25 mouse cellular contexts compared by ENCODE assay signal in genomic region chr5:142130004-142130403, GRCm38 (mm10).
DNase-seq lines count a peak whose midpoint lies in the region; ATAC-seq and TF ChIP-seq lines count a peak whose summit lies in the region.
"Had no signal": no experiment of that assay in that cellular context is flagged by ENCODE, and none has a peak within 500 bp of the region (broad histone marks: within the 10 kb centered on the region; RNA-seq: fewer than 3 reads in every experiment).

No protein-coding gene starts in this region.

- H3K9ac ChIP-seq in hindbrain, embryonic 11.5 days (ENCODE audit: low read depth, low read length): no peak overlapping the region
- H3K9ac ChIP-seq in hindbrain, embryonic 16.5 days (ENCODE audit: low read depth, low read length): no peak overlapping the region
- no peak overlapping the region for H3K9ac ChIP-seq in ES-E14 (ENCODE audit: insufficient read depth, low read depth, low read length, poor library complexity, severe bottlenecking)
- no peak overlapping the region for H3K9ac ChIP-seq in midbrain, embryonic 13.5 days (replicated peaks)
- H3K9ac ChIP-seq: embryonic facial prominence, embryonic 15.5 days; forebrain, embryonic 15.5 days; liver, embryonic 15.5 days; neural tube, embryonic 15.5 days; stomach, embryonic 15.5 days had no signal

- no peak for ATAC-seq in hindbrain, embryonic 11.5 days (ENCODE audit: low FRiP score)
- no peak for ATAC-seq in hindbrain, embryonic 16.5 days
- peak; percentile 34; the same call in 1 of the 2 replicates for ATAC-seq in midbrain, embryonic 13.5 days
- ATAC-seq: forebrain, embryonic 15.5 days had no signal

- no peak overlapping the region for H3K4me3 ChIP-seq in hindbrain, embryonic 11.5 days (ENCODE audit: low read depth, low read length)
- H3K4me3 ChIP-seq in hindbrain, embryonic 16.5 days (ENCODE audit: low read length): no peak overlapping the region
- H3K4me3 ChIP-seq in ES-E14 (ENCODE audit: insufficient read depth in 1 of 2, low read depth in 1 of 2, low read length in 2 of 2, poor library complexity in 1 of 2, severe bottlenecking in 1 of 2): no peak overlapping the region
- no peak overlapping the region for H3K4me3 ChIP-seq in midbrain, embryonic 13.5 days (replicated peaks)
- no peak overlapping the region for H3K4me3 ChIP-seq in embryonic facial prominence, embryonic 10.5 days
- H3K4me3 ChIP-seq: embryonic facial prominence, embryonic 15.5 days; forebrain, embryonic 15.5 days; left cerebral cortex, adult 2 months; liver, embryonic 15.5 days; neural tube, embryonic 15.5 days; stomach, embryonic 15.5 days had no signal

- in situ Hi-C loops in ES-E14 (cut with MboI; ENCODE audit: low sequenced_read_pairs in 2 of 2, unreplicated experiment in 2 of 2): no loop called here

- no peaks in the 10 kb centered on the region for H3K36me3 ChIP-seq in hindbrain, embryonic 11.5 days (ENCODE audit: control insufficient read depth, insufficient read depth, low read length)
- no peaks in the 10 kb centered on the region for H3K36me3 ChIP-seq in hindbrain, embryonic 16.5 days (ENCODE audit: control insufficient read depth, insufficient read depth, low read length)
- H3K36me3 ChIP-seq in ES-E14 (ENCODE audit: control insufficient read depth, insufficient read depth, low read length, poor library complexity, severe bottlenecking): no peaks in the 10 kb centered on the region; the same call in 1 of the 2 replicates
- H3K36me3 ChIP-seq in midbrain, embryonic 13.5 days: no peaks in the 10 kb centered on the region
- no peaks in the 10 kb centered on the region for H3K36me3 ChIP-seq in embryonic facial prominence, embryonic 10.5 days (replicated peaks)
- H3K36me3 ChIP-seq: forebrain, embryonic 15.5 days; liver, embryonic 15.5 days; neural tube, embryonic 15.5 days; stomach, embryonic 15.5 days had no signal

- whole genome bisulfite sequencing in hindbrain, embryonic 11.5 days: 9% methylated on average over 2 of the region's 2 CpGs
- WGBS in hindbrain, embryonic 16.5 days: 9% methylated on average over 2 of the region's 2 CpGs
- WGBS in midbrain, embryonic 13.5 days: 2% methylated on average over 2 of the region's 2 CpGs
- WGBS in embryonic facial prominence, embryonic 10.5 days: 8% methylated on average over 2 of the region's 2 CpGs

- no peak overlapping the region for H3K4me2 ChIP-seq in hindbrain, embryonic 11.5 days (replicated peaks; ENCODE audit: low read depth, low read length)
- H3K4me2 ChIP-seq in hindbrain, embryonic 16.5 days (ENCODE audit: low read length): no peak overlapping the region
- no peak overlapping the region for H3K4me2 ChIP-seq in midbrain, embryonic 13.5 days (replicated peaks)
- H3K4me2 ChIP-seq: embryonic facial prominence, embryonic 15.5 days; forebrain, embryonic 15.5 days; heart, embryonic 11.5 days; liver, embryonic 15.5 days; neural tube, embryonic 15.5 days; stomach, embryonic 15.5 days had no signal

- no peaks in the 10 kb centered on the region for H3K27me3 ChIP-seq in hindbrain, embryonic 11.5 days (ENCODE audit: control insufficient read depth, insufficient read depth, low read length)
- H3K27me3 ChIP-seq in hindbrain, embryonic 16.5 days (replicated peaks; ENCODE audit: control insufficient read depth, insufficient read depth, low read length): no peaks in the 10 kb centered on the region
- 0 out of 2 replicates have a peak, but pooled peaks cover 4% of the 10 kb centered on the region for H3K27me3 ChIP-seq in midbrain, embryonic 13.5 days
- no peaks in the 10 kb centered on the region for H3K27me3 ChIP-seq in embryonic facial prominence, embryonic 10.5 days (replicated peaks; ENCODE audit: low read depth, poor library complexity, severe bottlenecking)
- H3K27me3 ChIP-seq: embryonic facial prominence, embryonic 15.5 days; forebrain, embryonic 15.5 days; liver, embryonic 15.5 days; neural tube, embryonic 15.5 days; stomach, embryonic 15.5 days had no signal

- H3K27ac ChIP-seq in hindbrain, embryonic 11.5 days (ENCODE audit: low read depth, low read length): no peak overlapping the region
- H3K27ac ChIP-seq in hindbrain, embryonic 16.5 days (ENCODE audit: low read depth, low read length): no peak overlapping the region
- peak overlapping the region; percentile 79 for H3K27ac ChIP-seq in ES-E14 (ENCODE audit: insufficient read depth, low read depth, low read length, poor library complexity, severe bottlenecking)
- H3K27ac ChIP-seq in midbrain, embryonic 13.5 days: no peak overlapping the region
- no peak overlapping the region for H3K27ac ChIP-seq in embryonic facial prominence, embryonic 10.5 days (replicated peaks)
- H3K27ac ChIP-seq: embryonic facial prominence, embryonic 15.5 days; forebrain, embryonic 15.5 days; kidney, postnatal 0 days; left cerebral cortex, adult 2 months; liver, embryonic 15.5 days; neural tube, embryonic 15.5 days; stomach, embryonic 15.5 days had no signal

- no peaks in the 10 kb centered on the region for H3K4me1 ChIP-seq in hindbrain, embryonic 11.5 days (replicated peaks; ENCODE audit: control insufficient read depth, insufficient read depth, low read length)
- H3K4me1 ChIP-seq in hindbrain, embryonic 16.5 days (ENCODE audit: control insufficient read depth, insufficient read depth, low read depth, low read length): 0 out of 2 replicates have a peak, but pooled peaks cover under 1% of the 10 kb centered on the region
- H3K4me1 ChIP-seq in ES-E14 (ENCODE audit: control insufficient read depth in 2 of 2, insufficient read depth in 2 of 2, low read length in 2 of 2, poor library complexity in 1 of 2): peaks cover 0 to 28% of the 10 kb centered on the region in 2 experiments; a peak in 2 of 4 replicates
- peaks cover 9% of the 10 kb centered on the region for H3K4me1 ChIP-seq in midbrain, embryonic 13.5 days (replicated peaks)
- peaks cover 38% of the 10 kb centered on the region for H3K4me1 ChIP-seq in embryonic facial prominence, embryonic 10.5 days
- H3K4me1 ChIP-seq: embryonic facial prominence, embryonic 15.5 days; forebrain, embryonic 15.5 days; liver, embryonic 15.5 days; stomach, embryonic 15.5 days had no signal

- DNase-seq in hindbrain, embryonic 11.5 days (ENCODE audit: low spot score): peak; percentile 12
- DNase-seq in CD4-positive helper T cell, adult 2 months (ENCODE audit: low read depth, low spot score): peak; percentile 22
- peak; percentile 79 for DNase-seq in ES-E14 (ENCODE audit: low read depth, low spot score)
- no peak for DNase-seq in layer of hippocampus, postnatal 36 days
- no peak for DNase-seq in embryonic facial prominence, embryonic 10.5 days (ENCODE audit: low spot score)
- DNase-seq: adrenal gland, adult 2 months; cerebellum, adult 11-12 months; cerebellum, postnatal 25 days; gastrocnemius, postnatal 14 days; heart, adult 11 months; kidney, adult 2 months; layer of hippocampus, adult 9-11 months; left cerebral cortex, postnatal 4 days; liver; lung, postnatal 4 days had no signal

- H3K9me3 ChIP-seq in hindbrain, embryonic 11.5 days (ENCODE audit: control insufficient read depth, low read length): no peaks in the 10 kb centered on the region
- no peaks in the 10 kb centered on the region for H3K9me3 ChIP-seq in hindbrain, embryonic 16.5 days (ENCODE audit: control insufficient read depth, low read length)
- no peaks in the 10 kb centered on the region for H3K9me3 ChIP-seq in ES-E14 (ENCODE audit: control insufficient read depth, insufficient read depth, low read depth, low read length)
- H3K9me3 ChIP-seq in midbrain, embryonic 13.5 days: no peaks in the 10 kb centered on the region
- H3K9me3 ChIP-seq in embryonic facial prominence, embryonic 10.5 days: no peaks in the 10 kb centered on the region
- H3K9me3 ChIP-seq: embryonic facial prominence, embryonic 15.5 days; forebrain, embryonic 15.5 days; liver, embryonic 15.5 days; neural tube, embryonic 15.5 days; stomach, embryonic 15.5 days had no signal

TF ChIP-seq in ES-E14, 5 proteins besides CTCF, POLR2A, EP300 and RAD21:
- TF ChIP-seq CHD2 (IDR thresholded peaks at IDR 0.05; ENCODE audit: low read depth, low read length): peak; percentile 42; the same call in 1 of the 2 replicates
- no peak for TF ChIP-seq HCFC1 (IDR thresholded peaks at IDR 0.05; ENCODE audit: borderline replicate concordance, insufficient read depth, low read length)
- no peak for TF ChIP-seq ZNF384 (IDR thresholded peaks at IDR 0.05; ENCODE audit: low read depth, low read length)
- no peak for TF ChIP-seq ZC3H11A (IDR thresholded peaks at IDR 0.05; ENCODE audit: borderline replicate concordance, low read depth, low read length)
- no peak for TF ChIP-seq MAFK (IDR thresholded peaks at IDR 0.05; ENCODE audit: insufficient read depth, low read depth, low read length)

Comparison
In these comparisons a context has a peak if more than half of its experiments do, and no peak if none do; other contexts are left out.
1. DNase-seq: peak in hindbrain, embryonic 11.5 days (single experiment), CD4-positive helper T cell, adult 2 months (single experiment) and ES-E14 (single experiment); none in layer of hippocampus, postnatal 36 days (0 of 2) and embryonic facial prominence, embryonic 10.5 days (single experiment).